Mouse (Mus musculus) brain, embryonic 18.5 days (tissue): ENCODE results near the gene Ret.
A peak's percentile ranks its signal among the peaks of the same experiment; 100 is the strongest.

Experiments
- DNase-seq: peaks from one replicate; pipeline ENCODE4 v3.0.0-alpha.2; 2012; ENCODE audit warnings: low read depth, low spot score

Gene Ret

DNA sequence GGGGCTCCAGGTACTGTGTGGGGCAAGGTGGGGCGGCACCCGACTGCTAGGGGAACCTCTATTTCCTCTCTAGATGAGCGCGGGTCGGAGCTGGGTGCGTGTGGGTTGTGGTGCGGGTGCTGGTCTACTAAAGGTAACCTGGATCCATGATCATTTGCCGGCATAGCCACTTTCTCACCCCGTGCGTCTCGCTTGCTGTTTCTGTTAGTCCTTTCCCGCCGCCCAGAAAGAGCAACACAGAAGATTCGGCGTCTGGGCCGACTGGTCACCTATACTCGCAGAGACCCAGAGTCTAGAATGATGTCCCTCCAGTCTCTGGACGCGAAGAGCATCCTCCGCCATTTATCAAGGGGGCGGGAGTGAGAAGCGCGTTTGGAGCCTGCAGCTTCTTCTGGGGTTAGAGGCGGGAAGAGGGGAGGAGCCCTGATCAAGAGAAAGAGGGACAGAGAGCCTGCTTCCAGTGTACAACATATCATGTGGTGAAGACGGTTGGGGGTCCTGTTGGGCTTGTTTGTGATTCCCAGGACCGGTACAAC, at the start of gene Ret:
Ret (minus strand) TSS at position 279 of the 536 bp plus-strand sequence.
- DNase-seq, result no peak

DNA sequence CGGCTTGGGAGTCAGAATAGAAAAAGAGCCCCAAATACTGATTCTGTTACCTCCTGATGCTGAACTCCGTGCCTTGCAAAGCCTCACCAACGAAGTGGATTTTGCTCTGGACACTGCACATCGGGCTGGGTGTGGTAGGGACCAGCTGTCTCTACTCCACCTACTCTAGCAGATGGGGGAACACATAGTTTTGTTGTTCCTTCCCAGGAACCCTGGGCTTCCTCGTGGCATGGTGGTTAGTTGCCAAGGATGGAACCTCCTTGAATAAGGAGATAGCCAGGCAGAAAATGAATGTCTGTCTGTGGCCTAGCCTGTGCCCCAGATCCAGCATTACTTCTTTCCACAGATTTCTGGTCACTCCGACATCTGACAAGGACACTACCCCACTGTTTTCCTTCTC, 49.6 kb upstream of the Ret start:
- DNase-seq, result no peak

DNA sequence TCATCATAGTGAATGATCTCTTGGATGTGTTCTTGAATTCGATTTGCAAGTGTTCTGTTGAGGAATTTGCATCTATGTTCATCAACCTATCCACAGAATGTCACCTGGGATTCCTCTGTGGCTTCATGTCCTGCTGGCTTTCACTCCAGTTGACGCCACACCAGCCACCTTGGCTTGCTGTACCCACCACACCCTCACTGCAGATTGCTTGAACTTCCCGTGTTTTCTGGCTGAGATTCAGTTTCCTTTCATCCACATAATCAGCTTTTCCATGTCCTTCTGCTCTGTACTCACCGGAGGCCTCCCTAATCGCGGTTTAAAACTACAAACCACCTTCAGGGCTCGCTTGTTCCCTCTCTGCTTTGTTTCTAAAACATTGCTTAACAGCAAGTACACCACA, 46.6 kb upstream of the Ret start:
- DNase-seq, result no peak

DNA sequence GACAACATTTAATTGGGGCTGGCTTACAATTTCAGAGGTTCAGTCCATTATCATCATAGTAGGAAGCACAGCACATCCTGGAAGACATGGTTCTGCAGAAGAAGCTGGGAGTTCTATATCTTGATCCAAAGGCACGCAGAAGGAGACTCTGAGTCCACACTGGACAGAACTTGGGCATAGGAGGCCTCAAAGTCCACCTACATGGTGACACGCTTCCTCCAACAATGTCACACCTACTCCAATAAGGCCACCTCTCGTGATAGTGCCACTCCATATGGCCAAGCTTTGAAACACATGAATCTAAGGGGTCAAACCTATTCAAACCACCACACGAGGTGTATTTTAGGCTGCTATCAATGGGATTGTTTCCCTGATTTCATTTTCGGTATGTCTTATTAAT, 45.4 kb upstream of the Ret start:
- no peak for DNase-seq

DNA sequence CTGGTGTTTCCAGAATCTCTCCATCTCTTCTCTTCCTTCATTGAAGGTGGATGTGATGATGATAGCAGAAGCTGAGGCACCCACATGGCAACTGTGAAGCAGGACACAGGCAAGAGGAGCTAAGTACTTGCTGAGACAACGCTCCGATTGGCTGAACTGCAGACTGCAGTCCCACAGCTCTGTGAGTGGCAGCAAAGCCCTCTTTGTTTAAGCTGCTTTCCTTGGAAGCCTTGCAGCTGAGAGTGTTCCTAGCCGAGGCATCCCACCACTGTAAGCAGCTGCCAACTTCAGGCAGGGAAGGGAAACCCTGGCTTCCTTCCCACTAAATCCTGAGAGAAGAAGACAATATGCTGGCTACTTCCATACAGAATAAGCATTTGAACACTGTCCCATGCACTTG, 28.6 kb upstream of the Ret start:
- peak; percentile 32 for DNase-seq

DNA sequence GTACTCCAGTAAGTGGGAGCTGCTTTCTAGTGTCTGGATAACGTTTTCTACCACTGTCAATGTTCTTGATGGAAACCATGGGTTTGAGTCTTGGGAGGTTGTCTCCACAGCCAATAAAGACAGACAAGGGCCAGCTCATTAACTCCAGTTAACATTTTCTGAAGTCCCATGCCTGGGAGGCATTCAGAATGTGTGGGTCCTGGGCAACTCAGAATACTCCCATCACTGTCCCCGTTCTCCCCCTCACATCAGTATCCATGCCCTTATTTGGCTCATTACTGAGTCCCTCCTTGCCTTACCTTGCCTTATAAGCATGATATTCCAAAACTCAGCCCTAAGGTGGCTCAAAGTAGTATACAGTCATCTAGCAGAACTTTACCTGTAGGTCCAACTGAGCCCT, 25.0 kb upstream of the Ret start:
- DNase-seq, result no peak

DNA sequence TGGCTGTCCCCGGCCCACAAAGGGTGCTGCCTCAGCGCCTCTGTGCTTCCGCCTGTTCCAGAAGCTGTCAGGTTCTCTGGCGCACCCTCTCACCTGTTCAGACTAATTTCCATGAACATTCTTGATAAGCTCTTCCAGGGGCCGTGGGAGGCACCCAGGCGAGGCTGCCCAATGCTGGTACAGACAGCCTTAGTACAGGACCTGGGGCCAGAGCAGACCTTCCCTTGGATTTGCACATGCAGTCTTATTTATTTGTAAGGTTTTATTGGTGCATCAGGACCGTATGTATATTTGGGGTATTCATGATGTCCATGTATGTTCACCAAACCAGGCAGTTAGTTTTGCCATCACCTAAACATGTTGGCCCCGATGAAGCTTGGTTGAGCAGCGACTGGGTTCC, 18.2 kb upstream of the Ret start:
- no peak for DNase-seq

DNA sequence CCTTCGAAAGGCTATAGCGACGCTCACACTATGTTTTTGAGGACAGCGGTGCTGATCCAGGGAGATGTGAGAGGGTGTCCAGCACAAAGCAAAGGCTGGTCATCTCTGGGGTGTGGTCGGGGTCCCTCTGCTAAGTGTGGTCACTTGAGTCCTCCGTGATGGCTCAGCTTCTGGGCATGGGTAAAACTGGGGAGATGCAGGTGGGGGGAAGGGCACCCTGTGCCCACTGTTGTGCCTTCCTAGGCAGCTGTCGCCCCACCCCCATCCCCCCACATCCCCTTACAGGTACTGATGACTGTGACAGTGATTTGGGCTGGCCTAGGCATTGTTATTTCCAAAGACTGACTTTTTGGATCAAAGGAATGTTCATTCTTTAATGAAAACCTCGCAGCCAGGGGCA, 10.8 kb upstream of the Ret start:
- no peak for DNase-seq

DNA sequence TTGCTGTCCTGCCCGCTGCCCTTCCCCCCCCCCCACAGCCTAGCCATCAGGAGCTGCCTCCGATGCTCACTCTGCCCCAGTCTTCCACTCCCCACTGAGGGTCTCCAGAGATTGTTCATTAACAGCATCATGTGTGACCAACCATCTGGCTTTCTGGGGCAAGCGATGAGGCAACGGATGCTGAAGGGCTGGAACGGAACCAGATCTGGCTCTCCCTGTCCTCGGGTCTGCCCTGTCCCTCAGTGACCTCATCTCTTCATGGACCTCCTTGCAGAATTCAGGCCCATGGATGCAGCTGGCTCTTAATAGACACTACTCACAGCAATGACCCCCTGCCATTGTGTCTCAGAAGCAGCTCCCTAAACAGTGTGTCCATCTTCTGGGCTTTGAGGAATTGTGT, 8.9 kb upstream of the Ret start:
- no peak for DNase-seq

DNA sequence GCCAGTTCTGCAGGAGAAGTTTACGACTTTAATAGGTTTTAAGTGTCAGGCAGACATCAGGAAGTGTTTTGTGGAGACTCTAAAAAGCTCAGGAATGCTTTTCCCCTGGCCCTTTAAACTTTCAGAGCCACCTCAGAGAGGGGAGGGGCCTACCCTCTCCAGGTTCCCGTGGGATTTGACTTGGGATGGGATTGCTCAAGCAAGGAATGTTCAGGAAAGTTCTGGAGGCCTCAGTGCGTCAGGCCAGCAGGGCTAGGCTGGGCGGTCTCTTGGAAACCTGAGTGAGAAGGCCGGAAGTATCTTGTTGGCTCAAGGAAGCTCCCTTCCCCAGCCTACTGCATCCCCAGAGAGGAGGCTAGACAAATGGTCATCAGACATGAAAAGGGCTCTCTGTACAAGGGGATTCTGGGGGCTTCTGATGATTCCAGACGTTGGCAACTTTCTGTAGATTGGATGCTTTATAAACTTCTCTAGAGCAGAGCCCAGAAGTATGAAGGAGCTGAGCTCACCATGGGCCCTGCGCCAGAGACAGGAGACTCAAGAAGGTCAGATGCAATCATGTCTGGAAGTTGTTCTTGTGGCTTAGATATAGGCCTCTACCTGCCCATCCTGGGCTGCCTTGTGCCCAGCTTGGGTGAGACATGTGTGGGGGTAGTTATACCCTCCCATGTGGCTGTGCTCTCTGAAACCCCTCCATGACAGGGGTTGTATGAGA, 7.8 kb upstream of the Ret start:
- DNase-seq, result no peak

DNA sequence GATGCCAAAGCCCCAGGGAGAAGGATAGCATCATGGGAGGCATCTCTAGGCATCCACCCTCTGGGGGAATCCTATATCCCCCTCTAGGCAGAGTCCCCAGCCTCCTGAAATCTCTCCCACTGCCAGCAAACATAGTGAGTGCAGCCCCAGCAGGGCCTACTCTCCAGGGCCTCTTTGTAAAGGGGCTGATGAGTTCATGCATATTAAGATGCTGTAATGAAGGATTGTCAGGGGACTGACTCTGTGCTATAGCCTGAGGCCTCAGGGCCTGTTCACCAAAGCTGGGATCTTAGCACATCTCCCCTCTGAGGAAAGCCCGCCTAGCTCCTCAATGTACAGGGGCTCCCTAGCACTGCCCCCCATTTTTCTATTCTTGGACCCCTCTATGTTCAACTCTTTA, 6.6 kb upstream of the Ret start:
- DNase-seq, result no peak

DNA sequence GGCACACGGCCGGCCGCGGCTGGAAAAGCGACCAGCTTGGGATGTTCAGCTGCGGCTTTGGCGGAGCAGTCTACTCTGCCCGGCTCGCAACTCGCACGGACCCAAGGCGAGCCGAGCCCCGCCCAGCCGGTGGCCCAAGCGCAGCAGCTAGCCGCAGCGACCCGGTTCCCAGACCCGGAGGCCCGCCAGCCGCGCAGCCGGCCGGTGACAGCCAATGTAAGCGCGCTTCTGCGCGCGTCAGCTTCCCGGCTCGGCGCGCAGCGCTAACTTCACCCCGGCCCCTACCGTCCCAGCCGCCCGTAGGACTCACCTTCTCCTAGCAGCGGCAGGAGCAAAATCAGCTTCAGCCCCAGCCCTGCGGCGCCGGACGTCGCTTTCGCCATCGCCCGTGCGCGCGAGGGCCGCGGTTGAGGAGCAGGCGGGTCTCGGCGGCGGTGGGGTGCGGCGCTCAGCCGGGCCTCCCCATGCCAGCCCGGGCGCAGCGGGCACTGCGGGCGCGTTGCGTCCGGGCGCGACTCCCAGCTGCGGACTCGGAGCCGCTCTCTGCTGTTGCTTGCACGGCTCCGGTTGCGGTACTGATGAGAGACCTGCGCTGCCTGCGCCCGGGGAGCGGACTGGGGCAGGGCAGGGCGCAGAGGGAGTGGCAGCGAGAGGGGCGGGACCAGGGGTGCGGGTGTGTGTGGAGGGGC, 623 bp downstream of the Ret start:
- no peak for DNase-seq

DNA sequence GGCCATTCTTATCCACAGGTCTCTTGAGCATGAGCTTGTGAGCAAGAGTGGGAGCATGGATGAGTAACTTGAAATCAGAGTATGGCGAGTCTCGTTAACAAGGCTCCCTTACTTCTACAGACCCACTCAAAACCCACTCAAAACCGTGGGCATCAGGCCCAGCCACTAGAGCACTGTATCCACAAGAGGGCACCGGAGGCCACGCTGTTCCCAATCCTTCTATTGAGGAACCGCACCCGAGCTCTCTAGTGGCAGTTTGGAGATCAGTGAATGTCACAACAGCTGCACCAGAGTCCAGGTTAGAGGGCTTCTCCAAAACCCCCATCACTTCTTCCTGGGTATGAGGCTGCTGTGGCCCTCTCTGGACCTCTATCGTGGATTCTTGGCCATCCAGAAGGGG, 2.4 kb downstream of the Ret start:
- DNase-seq, result no peak

DNA sequence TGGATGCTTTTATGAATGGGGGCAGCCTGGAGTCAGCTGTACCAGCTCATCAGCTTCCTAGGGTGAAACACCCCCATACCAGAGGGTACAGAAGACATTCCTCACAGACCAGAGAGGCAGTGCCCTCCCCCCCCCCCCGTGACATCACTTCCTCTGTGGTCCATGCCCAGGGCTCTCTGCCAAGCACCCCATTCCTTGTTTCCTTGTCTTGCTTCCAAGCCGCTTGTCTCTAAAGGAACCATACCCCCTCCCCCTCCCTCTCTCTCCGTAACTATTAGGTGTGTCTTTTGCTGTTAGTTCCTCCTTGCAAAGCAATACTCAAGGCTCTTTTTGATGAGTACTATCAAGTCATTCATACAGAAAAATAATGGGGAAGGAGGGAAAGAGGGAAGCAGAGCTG, 4.6 kb downstream of the Ret start:
- no peak for DNase-seq

DNA sequence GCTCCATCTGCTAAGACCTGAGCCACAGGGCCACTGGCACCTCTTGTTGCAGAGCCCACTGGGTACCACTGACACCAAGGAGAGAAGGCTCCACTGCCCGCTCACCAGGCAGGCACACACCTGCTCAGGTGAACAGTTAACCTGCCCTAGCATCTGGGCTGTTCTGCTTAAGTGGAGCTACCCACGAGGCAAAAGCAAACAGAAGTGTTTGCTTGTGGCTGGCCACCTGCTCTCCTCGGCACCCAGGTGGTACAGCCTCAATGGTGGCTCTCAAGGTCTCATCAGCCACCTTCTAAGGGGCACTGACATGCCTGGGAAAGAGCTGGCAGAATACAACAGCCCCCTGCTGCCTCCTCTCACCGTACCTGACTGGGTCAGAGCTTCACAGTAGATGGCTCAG, 5.3 kb downstream of the Ret start:
- no peak for DNase-seq

DNA sequence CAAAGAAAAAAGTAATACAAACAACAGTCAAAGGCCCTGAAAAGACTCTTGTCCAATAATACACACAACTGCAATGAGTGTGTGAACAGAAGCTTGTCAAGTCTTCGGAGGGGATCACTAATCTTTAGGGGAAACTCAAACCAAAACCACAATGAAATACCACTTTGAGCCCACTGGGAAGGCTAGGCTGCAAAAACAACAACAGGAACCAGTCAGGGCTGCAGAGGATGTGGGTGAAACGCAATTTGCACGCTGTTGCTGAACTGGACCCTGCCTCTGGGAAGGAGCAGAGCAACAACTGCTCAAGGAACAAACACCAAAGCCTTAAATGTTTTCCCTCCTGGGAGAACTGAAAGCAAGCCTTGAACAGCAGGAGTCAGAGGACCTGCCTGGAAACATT, 7.8 kb downstream of the Ret start:
- no peak for DNase-seq

DNA sequence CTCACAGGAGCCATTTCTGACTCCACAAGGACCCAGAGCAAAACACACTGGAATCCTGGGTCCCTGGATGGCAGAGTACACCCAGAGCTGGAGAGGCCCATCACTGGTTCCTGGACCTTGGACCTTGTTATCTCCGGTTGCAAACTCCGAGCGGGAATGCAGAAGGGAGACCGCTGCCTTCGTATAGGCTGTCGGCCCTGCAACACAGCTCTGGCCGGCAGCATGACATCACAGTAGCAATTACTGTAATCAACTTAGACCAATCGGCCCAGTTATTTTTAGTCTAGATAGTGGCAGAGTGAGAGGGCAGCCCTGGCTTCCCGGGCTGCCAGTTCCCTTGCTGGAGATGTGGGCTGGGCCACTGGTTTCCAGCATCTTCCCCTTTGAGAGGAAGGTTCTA, 8.9 kb downstream of the Ret start:
- no peak for DNase-seq

DNA sequence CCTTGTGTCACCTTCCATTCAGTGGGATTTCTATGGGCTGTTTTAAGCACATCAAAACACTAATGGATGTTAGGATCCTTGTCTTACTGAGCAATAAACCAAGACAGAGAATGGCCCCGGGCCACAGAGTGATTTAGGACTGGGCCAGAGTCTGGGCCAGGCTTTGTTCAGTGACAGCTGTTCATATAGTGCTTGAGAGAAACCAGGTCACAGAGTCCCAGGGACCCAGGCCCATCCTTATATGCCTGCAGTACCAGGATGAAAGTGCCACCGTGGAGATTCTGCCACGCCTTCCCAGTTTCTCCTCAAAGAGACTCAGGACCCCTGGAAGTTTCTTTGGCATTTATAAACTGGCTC, 10.3 kb downstream of the Ret start:
- DNase-seq, result no peak

DNA sequence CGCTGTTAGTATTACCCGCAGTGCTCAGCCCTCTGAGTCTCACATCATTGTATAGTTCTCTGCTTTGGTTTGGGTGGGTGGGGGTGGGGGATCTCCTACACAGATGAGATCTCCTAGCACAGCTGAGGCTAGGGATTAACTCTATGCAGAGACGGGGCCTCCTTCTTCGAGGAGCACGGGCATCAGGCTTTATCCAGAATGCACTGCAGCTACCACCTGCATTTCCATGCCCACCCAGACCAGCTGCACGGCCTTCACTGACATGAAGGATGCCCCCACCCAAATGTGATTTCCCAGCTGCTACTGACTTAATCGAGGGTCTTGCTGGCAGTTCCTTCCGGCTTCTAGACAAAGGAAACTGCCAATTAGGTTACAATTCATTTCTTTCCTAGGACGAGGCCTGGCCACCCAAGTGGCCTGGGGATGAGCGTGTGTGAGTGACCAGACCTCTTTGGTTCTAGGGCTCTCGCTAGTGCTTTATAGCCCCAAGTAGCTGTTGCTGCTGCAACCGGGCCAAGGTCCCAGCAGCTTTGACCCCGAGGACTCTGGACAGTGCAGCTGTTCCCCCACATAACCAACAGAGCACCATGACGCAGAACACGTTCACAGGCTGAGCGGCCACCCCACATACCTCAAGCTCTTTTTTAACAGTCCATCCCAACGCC, 10.8 kb downstream of the Ret start:
- no peak for DNase-seq

DNA sequence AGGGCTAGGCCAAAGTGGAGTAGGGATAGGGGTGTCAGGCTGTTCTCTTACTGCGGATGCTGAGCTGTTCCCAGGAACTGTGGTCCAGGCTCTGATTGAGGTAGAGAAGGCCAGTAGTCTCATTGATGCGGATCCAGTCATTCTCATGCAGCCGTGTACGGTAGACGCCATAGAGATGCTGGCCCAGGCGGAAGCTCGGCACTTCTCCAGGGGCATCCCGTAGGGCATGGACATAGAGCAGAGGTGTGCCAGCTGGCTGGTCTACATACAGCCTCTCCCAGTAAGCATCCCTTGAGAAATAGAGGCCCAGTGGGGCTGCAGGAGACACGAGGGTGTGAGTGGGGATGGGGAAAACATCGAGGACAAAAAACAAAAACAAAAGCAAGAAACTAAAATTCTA, 13.4 kb downstream of the Ret start:
- DNase-seq, result no peak

DNA sequence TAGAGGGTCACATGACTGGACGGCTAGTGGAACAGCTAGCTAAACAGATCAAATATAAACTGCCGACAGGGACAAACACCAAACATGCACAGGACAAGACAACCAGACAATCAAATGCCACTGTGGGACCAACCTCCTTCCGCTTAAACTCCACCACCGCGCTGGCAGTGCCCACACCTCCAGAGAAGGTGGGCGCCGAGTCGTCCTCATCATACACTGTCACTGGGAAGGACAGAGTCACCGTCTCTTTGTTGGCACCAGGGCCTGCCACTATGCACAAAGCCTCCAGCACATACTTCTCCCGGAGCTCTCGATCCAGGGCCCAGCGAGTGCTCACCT, 17.5 kb downstream of the Ret start:
- no peak for DNase-seq

DNA sequence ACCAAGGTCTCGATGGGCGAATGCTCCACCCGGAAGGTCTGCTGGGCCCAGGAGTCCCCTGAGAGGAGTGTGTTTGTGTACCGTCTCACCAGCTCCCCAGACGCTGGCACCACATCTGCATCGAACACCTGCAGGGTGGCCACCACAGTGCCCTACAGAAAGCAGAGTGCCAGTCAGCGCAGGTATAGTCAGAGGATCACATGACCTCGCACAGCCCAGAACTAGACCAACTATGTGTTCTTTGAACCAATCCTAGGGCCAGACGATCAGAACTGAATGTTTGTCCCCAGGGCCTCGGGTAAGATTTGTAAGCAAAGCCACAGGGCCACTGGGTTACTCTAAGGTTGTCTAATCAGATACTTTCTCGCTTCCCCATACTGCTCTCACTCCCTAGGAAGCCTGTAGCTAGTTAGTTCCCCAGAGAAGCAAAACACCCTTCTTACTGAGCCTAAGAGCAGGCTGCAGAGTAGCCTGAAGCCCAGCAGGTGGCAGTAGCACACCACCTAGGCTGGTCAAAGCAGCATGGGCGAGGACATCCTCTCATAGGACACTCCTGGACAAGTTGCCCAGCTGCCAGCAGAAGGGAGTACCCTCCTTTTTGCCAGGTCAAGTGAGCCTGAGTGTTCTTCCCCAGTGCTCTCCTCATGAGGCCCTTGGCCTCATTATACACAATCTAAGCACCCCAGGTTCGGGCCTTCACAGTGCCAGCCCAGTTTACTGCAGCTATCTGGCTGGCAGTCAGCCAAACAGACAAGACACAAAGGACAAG, 18.0 kb downstream of the Ret start:
- DNase-seq, result peak; percentile 46
